Mouse (Mus musculus) spleen, adult 2 months (tissue): ENCODE data around the gene Ppp1r13l.

Source experiments
- CTCF ChIP-seq: fragments of 200-500 bp; IDR thresholded peaks from 2 replicates; pipeline ENCODE4 v1.5.1; 2011; ENCODE audit warnings: mild to moderate bottlenecking, inconsistent platforms; ENCODE audit not compliant: insufficient read depth, insufficient read length, insufficient replicate concordance; ENCODE audit errors: extremely low read depth
- POLR2A ChIP-seq: fragments of 200-500 bp; IDR thresholded peaks from 2 replicates; pipeline ENCODE4 v1.6.1; 2011; ENCODE audit warnings: low read depth, low read length, inconsistent platforms

- TF ChIP-seq POLR2A, result no peak
- no peak for TF ChIP-seq CTCF
Observed at GRCm38 (mm10) chr7:19324221-19324620, 35.3 kb upstream of the Ppp1r13l start.
